Mouse (Mus musculus) kidney, adult 8-10 months (tissue): ENCODE measurements around the gene Pard3b.

Experiments used
- DNase-seq, 2 experiments: peaks; one replicate each; pipeline ENCODE4 v3.0.0; 2022

Pard3b gene

GRCm38 (mm10) chr1:62650491-62650890 lies 1011.9 kb downstream of the Pard3b start:
- DNase-seq: no peak

DNA sequence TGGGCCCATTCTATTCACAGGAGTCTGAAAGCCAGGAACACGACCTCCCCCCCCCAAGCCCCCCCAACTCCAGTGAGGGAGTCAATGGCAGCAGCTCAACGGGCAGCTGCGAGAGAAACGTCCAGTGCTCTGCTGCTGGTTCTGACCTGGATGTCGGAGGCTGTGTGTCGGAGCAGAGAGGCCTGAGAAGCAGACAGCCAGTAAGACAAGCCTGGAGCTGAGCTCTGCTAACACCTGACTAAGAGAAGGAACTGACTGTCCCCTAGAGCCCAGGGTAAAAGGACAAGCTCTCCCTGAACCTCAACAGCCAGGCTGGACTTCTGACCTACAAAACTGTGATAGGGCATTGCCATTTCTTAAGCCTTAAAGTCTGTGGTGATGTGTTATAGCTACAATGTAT lies 1015.8 kb downstream of the Pard3b start:
- no peak for DNase-seq

GRCm38 (mm10) chr1:62664960-62665645 lies 1026.5 kb downstream of the Pard3b start:
- DNase-seq: peak; percentile 25 to 39

DNA sequence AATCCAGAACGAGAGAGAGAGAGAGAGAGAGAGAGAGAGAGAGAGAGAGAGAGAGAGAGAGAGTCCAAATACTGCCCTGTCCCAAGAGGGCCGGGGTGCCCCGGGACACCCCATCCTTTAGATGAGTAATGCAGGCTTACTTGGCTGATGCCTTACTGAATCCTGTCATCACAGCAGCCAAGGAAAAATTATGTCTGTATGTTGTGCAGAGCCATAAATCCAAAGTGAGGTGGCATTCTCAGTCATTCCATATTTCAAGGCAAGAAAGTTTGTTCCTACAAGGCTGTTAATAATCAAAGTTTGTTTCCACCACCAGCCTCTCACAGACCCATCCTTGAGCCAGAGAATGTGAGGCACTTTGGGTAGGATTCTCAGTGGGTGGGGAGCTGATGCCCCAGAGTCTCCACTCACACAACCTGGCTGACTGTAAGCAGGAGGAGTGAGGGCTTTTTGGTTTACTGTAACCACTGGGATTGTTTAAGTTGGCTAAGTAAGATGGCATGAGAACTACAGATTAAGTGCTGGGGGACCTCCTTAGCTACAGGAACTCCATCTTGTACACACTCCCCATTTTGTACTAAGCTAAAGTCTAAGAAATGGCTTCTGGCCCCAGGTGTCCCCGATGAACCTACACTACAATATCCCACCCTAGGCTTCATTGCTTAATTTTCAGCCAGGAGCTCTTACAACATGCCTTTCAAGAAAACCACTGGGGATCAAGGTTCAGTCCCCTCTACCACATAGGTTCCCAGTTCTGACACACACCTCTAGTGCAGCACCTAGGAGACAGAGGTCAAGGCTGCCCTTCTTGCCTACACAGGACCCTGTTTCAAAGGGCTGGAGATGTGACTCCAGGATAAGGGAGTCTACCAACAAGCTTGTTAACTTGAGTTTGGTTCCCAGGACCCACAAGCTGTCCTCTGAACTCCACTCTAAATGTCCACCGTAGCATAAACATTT lies 1027.4 kb downstream of the Pard3b start:
- no peak for DNase-seq

DNA sequence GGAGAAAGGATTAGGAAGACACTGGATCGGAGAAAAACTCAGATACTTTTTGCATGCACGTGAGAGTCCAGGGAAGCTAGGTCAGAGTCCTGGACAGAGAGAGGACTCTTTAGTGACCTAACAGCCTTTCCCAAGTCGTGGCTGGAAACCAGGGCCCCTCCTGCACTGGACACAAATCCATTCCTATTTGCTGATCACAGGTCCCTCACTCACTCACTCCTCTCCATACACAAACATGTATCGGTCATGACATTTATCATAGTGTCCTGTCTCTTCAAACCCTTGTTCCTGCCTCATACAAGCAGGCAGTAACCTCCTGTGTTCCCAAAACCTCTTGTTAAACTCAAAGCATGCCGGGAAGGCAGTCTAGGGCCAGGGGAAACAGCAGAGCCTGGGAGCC lies 1028.2 kb downstream of the Pard3b start:
- DNase-seq: no peak

GRCm38 (mm10) chr1:62678611-62679344 lies 1040.2 kb downstream of the Pard3b start:
- DNase-seq: no peak

GRCm38 (mm10) chr1:62679466-62679865 lies 1040.8 kb downstream of the Pard3b start:
- DNase-seq: no peak

DNA sequence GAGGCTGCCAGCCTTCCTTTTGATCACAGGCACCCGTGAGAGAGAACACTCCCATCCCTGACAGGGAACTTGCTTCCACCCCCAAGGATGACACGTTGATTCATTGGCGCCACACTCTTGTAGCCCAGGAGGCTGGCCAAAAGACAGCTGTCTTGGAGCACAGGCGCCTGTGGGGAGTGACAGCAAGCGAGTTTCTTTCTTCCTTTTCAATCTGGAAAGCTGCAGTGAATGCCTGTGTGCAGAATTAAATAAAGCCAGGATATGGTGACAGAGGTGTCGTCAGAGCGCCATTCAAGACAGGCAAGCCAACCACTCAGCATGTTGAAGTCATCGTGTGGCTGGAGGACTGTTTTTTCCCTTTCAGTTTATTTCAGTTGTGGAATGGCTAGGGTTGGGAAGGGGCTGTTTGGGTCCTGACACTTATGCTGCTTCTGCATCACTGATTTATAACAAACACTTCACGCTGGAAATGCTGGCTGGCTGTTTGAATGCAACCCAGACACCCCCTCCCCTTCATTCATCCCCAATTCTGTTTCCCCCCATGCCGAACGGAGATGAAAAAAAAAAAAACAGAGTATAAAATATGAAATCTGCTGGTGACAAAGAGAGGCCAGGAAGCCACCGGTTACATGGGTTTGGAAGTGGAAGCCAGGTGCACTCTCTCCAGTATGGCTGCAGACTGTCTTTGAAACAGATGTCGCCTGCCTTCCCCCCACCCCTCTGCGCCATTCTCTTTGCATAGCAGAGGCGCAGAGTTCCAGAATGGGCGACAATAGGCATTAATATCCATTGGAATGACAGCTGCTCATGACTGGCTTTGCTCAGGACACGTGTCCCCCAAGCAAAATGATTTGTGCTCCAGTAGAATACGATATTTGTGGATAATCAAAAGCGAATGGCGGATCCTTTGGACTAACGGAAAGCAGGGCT lies 1044.1 kb downstream of the Pard3b start:
- no peak for DNase-seq

- DNase-seq: no peak
Observed at GRCm38 (mm10) chr1:62683498-62683897, 1044.9 kb downstream of the Pard3b start.

DNA sequence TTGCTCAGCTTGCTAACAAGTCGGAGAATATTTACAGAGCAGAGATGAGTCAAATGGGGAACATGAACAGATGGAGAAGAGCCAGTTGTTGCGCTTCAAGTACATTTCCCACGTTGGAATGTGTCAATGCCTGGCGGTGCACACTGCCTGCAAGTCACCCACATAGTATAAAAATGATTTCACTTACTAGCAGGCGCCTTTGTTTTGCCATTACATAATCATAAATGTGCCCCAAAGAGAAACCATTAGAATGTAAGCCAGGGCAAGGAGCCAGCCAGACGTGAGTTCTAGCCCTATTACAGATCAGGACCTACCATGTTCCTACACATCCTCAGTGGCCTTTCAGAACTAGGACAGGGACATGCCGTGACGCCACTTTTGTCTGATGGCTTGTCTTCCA lies 1048.9 kb downstream of the Pard3b start:
- no peak for DNase-seq

DNA sequence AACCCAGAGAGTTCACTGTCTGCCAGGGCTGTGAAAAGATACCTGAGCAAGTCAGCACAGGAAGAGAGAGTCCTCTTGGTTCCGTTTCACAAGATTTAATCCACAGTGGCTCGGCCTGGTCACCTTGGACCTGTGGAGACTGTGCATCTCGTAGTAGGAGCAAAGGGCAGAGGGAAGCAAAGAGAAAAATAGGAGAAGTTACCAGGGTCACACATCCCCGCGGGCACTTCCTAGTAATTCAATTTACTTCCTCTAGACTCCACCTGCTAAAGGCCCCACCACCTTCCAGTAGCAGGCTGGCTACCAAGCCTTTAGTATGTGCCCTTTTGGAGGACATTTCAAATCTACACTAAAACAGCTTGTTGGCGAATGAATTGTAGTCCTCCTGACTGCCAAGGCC lies 1052.6 kb downstream of the Pard3b start:
- no peak for DNase-seq
